Mouse (Mus musculus) gastrocnemius, adult 2 months (tissue): ENCODE data around the gene Vangl2. TPM values are rescaled to one million over a fixed set of nuclear protein-coding genes. Genes with fewer than 3 reads are reported as not detected.
A peak's percentile ranks its signal among the peaks of the same experiment; 100 is the strongest.

Source experiments
- DNase-seq: peaks from one replicate; pipeline ENCODE4 v3.0.0; 2022
- H3K27ac ChIP-seq: fragments of 200-600 bp; 2 replicates; pipeline ENCODE4 v1.8.1; 2022; ENCODE audit warnings: mild to moderate bottlenecking
- H3K4me3 ChIP-seq: fragments of 200-600 bp; 2 replicates; pipeline ENCODE4 v1.8.1; 2022; ENCODE audit warnings: mild to moderate bottlenecking, moderate library complexity
- CTCF ChIP-seq: fragments of 200-600 bp; IDR thresholded peaks from 2 replicates; pipeline ENCODE4 v1.8.1; 2022; ENCODE audit warnings: antibody characterized with exemption, mild to moderate bottlenecking, moderate library complexity
- intact Hi-C: fragments of 180-260 bp; cut with DNase I; formaldehyde crosslinking; loops from one replicate; pipeline ENCODE4 v1.15.1; 2025
- total RNA-seq, 2 experiments: library from RNA; stranded (reverse); gene quantifications; 2 replicates each; pipeline ENCODE4 v1.2.3; 2021

The Vangl2 gene
- total RNA-seq, 2 experiments from 2014 or later: 0.47 to 0.54 TPM

- no peak for DNase-seq
- Histone ChIP-seq H3K4me3 (no peak overlapping the region), H3K27ac (no peak overlapping the region)
- intact Hi-C loops: no loop called here
- no peak for TF ChIP-seq CTCF
Observed at GRCm38 (mm10) chr1:172056251-172056650, 28.0 kb upstream of the Vangl2 start.

- intact Hi-C loops: no loop called here
- Histone ChIP-seq H3K27ac (no peak overlapping the region), H3K4me3 (peak overlapping the region; percentile 54)
- DNase-seq: no peak
- no peak for TF ChIP-seq CTCF
Observed at GRCm38 (mm10) chr1:172053541-172054440, 25.5 kb upstream of the Vangl2 start.

GRCm38 (mm10) chr1:172052766-172053279 is 24.6 kb upstream of the Vangl2 start:
- TF ChIP-seq CTCF: no peak
- H3K27ac ChIP-seq: no peak overlapping the region
- no peak overlapping the region for H3K4me3 ChIP-seq
- DNase-seq: no peak
- intact Hi-C loops: no loop called here

GRCm38 (mm10) chr1:172049131-172049782 is 21.0 kb upstream of the Vangl2 start:
- H3K4me3 ChIP-seq: peak overlapping the region; percentile 35
- DNase-seq: no peak
- no peak for TF ChIP-seq CTCF
- intact Hi-C loops: loop anchor here (5.0 to 10.0 kb wide), 4 partner anchors 68 to 446 kb away; partner anchors contain the start of gene Kcnj9
- no peak overlapping the region; the same call in 1 of the 2 replicates for H3K27ac ChIP-seq

- no peak for DNase-seq
- Histone ChIP-seq H3K4me3 (peak overlapping the region; percentile 47), H3K27ac (peak overlapping the region; percentile 56)
- no peak for TF ChIP-seq CTCF
- intact Hi-C loops: loop anchor here (5.0 to 10.0 kb wide), 4 partner anchors 69 to 447 kb away; partner anchors contain the start of gene Kcnj9
Observed at GRCm38 (mm10) chr1:172048241-172048734, 20.0 kb upstream of the Vangl2 start.

- intact Hi-C loops: loop anchor here (5.0 to 10.0 kb wide), 4 partner anchors 70 to 448 kb away; partner anchors contain the start of gene Kcnj9
- peak; percentile 76 for DNase-seq
Observed at GRCm38 (mm10) chr1:172046938-172047337, 18.7 kb upstream of the Vangl2 start.

GRCm38 (mm10) chr1:172046410-172046809 is 18.2 kb upstream of the Vangl2 start:
- no peak overlapping the region for H3K4me3 ChIP-seq
- intact Hi-C loops: loop anchor here (5.0 to 10.0 kb wide), 4 partner anchors 71 to 448 kb away; partner anchors contain the start of gene Kcnj9
- no peak for TF ChIP-seq CTCF
- no peak overlapping the region for H3K27ac ChIP-seq
- DNase-seq: no peak

More at GRCm38 (mm10) chr1:172046938-172047337, 18.7 kb upstream of the Vangl2 start:
- Histone ChIP-seq H3K4me3 (no peak overlapping the region), H3K27ac (no peak overlapping the region)
- peak; percentile 88 for TF ChIP-seq CTCF

- no peak for TF ChIP-seq CTCF
- peak overlapping the region; percentile 39 for H3K27ac ChIP-seq
- DNase-seq: peak; percentile 49
- intact Hi-C loops: no loop called here
- no peak overlapping the region for H3K4me3 ChIP-seq
Observed at GRCm38 (mm10) chr1:172029914-172030313, 1.7 kb upstream of the Vangl2 start.

- no peak for DNase-seq
- peak overlapping the region; percentile 82; the same call in 1 of the 2 replicates for H3K27ac ChIP-seq
- H3K4me3 ChIP-seq: peak overlapping the region; percentile 73
- TF ChIP-seq CTCF: no peak
- intact Hi-C loops: no loop called here
Observed at GRCm38 (mm10) chr1:172027809-172028102, 488 bp downstream of the Vangl2 start.

GRCm38 (mm10) chr1:172027010-172027808 is 1.0 kb downstream of the Vangl2 start:
- TF ChIP-seq CTCF: 0 out of 2 replicates have a peak, but pooled peaks have one; percentile 9
- DNase-seq: peak; percentile 89
- peak overlapping the region; percentile 73 for H3K4me3 ChIP-seq
- H3K27ac ChIP-seq: peak overlapping the region; percentile 82
- intact Hi-C loops: no loop called here

- intact Hi-C loops: no loop called here
- Histone ChIP-seq H3K27ac (peak overlapping the region; percentile 82), H3K4me3 (peak overlapping the region; percentile 73)
- no peak for TF ChIP-seq CTCF
- DNase-seq: no peak
Observed at GRCm38 (mm10) chr1:172026201-172026901, 1.9 kb downstream of the Vangl2 start.
